Mouse (Mus musculus) stomach, postnatal 0 days (tissue): ENCODE data around the gene Tmprss4. TPM values are rescaled to one million over a fixed set of nuclear protein-coding genes. Genes with fewer than 3 reads are reported as not detected.
A peak's percentile ranks its signal among the peaks of the same experiment; 100 is the strongest.

Source experiments
- ATAC-seq: fragments of 200-750 bp; cut with Nextera tagmentation; 2 replicates; pipeline ENCODE4 v1.8.0; 2017; ENCODE audit not compliant: low FRiP score, low TSS enrichment
- DNase-seq: peaks from one replicate; pipeline ENCODE4 v3.0.0-alpha.2; 2016; ENCODE audit warnings: low spot score
- H3K27ac ChIP-seq: fragments of 300-500 bp; sonication (generic); replicated peaks from 2 replicates; pipeline ENCODE4 v1.5.1; 2014; ENCODE audit warnings: mild to moderate bottlenecking, control low read depth
- H3K27me3 ChIP-seq: fragments of 300-500 bp; sonication (generic); 2 replicates; pipeline ENCODE4 v1.6.1; 2014; ENCODE audit warnings: low read length; ENCODE audit not compliant: control insufficient read depth, insufficient read depth
- H3K36me3 ChIP-seq: fragments of 300-500 bp; sonication (generic); 2 replicates; pipeline ENCODE4 v1.6.1; 2014; ENCODE audit warnings: low read length, mixed read lengths; ENCODE audit not compliant: control insufficient read depth, insufficient read depth
- H3K4me1 ChIP-seq: fragments of 300-500 bp; sonication (generic); replicated peaks from 2 replicates; pipeline ENCODE4 v1.6.1; 2014; ENCODE audit warnings: antibody characterized with exemption; ENCODE audit not compliant: control insufficient read depth, insufficient read depth
- H3K4me2 ChIP-seq: fragments of 300-500 bp; sonication (generic); replicated peaks from 2 replicates; pipeline ENCODE4 v1.6.1; 2014; ENCODE audit warnings: low read depth, mild to moderate bottlenecking, control low read depth, moderate library complexity
- H3K4me3 ChIP-seq: fragments of 300-500 bp; sonication (generic); 2 replicates; pipeline ENCODE4 v1.5.1; 2014; ENCODE audit warnings: low read depth, low read length, control low read depth
- H3K9ac ChIP-seq: fragments of 300-500 bp; sonication (generic); 2 replicates; pipeline ENCODE4 v1.6.1; 2014; ENCODE audit warnings: mild to moderate bottlenecking, low read length, control low read depth, mixed read lengths
- H3K9me3 ChIP-seq: fragments of 300-500 bp; sonication (generic); 2 replicates; pipeline ENCODE4 v1.6.1; 2016; ENCODE audit warnings: low read length; ENCODE audit not compliant: control insufficient read depth
- CTCF ChIP-seq: IDR thresholded peaks from 2 replicates; pipeline ENCODE4 v1.5.1; 2016; ENCODE audit warnings: antibody characterized with exemption, low read depth, mild to moderate bottlenecking, moderate library complexity
- EP300 ChIP-seq: optimal IDR thresholded peaks from 2 replicates; pipeline ENCODE3; 2016; ENCODE audit warnings: antibody characterized with exemption
- WGBS: fragments of 180-500 bp; shearing (Covaris S2); extraction: QIAGEN DNeasy Blood & Tissue Kit; methylation state at CpG from one replicate; pipeline ENCODE4 v1.1.7; 2014; 5-methylcytosine and 5-hydroxymethylcytosine counted together
- polyA plus RNA-seq: library from polyadenylated mRNA; unstranded; fragments of >200 nt; fragmentation: Nextera tagmentation; extraction: Ambion mirVana; gene quantifications from 2 replicates; pipeline ENCODE4 v1.2.1, GENCODE M21; 2015

Gene Tmprss4
- polyA plus RNA-seq, 1 experiment from 2014 or later, result 25.3 TPM

DNA sequence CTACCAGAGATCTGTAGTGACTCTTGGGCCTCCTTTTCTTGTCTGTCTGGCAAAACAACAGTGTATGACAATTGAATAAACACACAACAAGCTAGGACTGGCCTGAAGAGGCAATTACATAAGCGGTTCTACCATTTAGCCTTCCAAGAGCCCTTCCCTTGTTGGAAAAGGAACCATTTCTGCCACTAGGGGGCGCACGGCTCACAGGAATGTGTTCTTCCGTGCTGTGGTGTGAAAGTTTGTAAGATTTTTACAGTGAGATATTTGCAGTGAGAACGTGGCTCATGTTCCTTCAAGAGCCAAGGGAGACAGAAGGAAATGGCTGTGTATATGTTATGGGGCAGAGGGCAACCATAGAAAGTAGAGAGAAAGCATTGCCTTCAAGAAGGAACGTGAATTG, 17.7 kb upstream of the Tmprss4 start:
- ATAC-seq (peak; percentile 70), DNase-seq (peak; percentile 89)
- 7% methylated on average over 6 of the region's 6 CpGs for WGBS
- Histone ChIP-seq H3K4me1 (no peaks in the 10 kb centered on the region), H3K27ac (no peak overlapping the region), H3K4me3 (no peak overlapping the region), H3K9me3 (no peaks in the 10 kb centered on the region), H3K27me3 (no peaks in the 10 kb centered on the region), H3K4me2 (no peak overlapping the region), H3K9ac (no peak overlapping the region), H3K36me3 (no peaks in the 10 kb centered on the region)
- peak; percentile 99 for TF ChIP-seq CTCF
- TF ChIP-seq EP300, result no peak

GRCm38 (mm10) chr9:45219644-45220043, 15.8 kb upstream of the Tmprss4 start:
- ATAC-seq (no peak), DNase-seq (no peak)
- TF ChIP-seq CTCF, result no peak
- TF ChIP-seq EP300, result no peak
- Histone ChIP-seq H3K4me2 (no peak overlapping the region), H3K9me3 (no peaks in the 10 kb centered on the region), H3K36me3 (no peaks in the 10 kb centered on the region), H3K27ac (no peak overlapping the region), H3K4me1 (no peaks in the 10 kb centered on the region), H3K4me3 (no peak overlapping the region), H3K27me3 (no peaks in the 10 kb centered on the region), H3K9ac (no peak overlapping the region)
- 75% methylated on average over 3 of the region's 3 CpGs for WGBS

DNA sequence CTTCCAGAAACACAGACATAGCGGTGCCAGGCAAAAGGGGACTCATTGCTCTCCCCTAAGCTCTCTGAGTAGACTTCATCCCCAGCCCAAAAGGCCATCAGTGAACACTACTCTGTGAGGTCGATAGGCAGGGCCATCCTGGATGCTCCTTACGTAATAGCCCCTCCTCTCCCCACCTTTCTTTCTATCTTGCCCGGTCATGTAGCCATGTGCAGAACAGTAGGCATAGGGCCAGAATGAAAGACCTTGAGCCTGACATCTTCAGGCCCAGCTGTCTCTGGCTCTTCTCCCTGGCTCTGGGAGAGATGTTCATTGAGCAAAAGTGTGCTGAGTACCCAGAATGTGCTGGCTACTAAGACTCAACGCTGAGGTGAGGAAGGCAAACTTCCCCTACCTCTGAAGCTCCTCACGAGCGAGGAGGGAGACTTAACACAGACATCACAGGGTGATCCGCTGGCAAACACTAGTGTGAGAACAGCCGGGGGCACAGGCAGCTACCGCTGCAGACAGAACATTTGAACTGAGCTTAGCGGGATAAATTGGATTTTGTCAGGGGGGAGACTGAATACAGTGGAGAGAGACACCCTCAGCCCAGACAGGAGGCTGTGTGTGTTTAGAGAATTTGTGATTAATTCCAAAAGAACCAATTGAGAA, 11.8 kb upstream of the Tmprss4 start:
- no peaks in the 10 kb centered on the region for H3K36me3 ChIP-seq
- 40% methylated on average over 11 of the region's 11 CpGs for WGBS
- TF ChIP-seq EP300, result no peak
- no peaks in the 10 kb centered on the region for H3K27me3 ChIP-seq
- ATAC-seq (no peak), DNase-seq (no peak)
- H3K27ac ChIP-seq, result no peak overlapping the region
- no peak overlapping the region for H3K9ac ChIP-seq
- no peaks in the 10 kb centered on the region for H3K9me3 ChIP-seq
- no peaks in the 10 kb centered on the region for H3K4me1 ChIP-seq
- no peak overlapping the region for H3K4me3 ChIP-seq
- H3K4me2 ChIP-seq, result no peak overlapping the region

DNA sequence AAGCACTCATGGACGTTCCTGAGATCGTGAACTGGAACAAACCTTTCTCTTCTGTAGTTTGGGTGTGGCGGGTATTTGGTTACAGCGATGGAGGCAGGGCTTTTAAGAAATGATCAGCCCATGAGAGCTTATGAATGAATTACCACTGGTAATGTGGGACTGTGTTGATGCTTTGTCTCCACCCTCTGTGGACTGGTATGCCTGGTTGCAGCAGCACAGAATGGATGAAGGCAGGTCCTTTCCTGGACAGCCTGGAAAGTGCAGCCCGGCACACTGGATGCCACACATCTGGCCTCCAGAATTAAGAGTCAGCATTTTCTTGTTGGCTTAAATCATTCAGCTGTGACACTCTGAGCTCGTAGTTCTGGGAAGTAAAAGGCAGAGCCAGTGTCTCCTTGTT, 8.1 kb upstream of the Tmprss4 start:
- DNase-seq (no peak), ATAC-seq (peak; percentile 51; the same call in 1 of the 2 replicates)
- H3K4me2 ChIP-seq, result no peak overlapping the region
- TF ChIP-seq EP300 (no peak), CTCF (no peak)
- no peak overlapping the region for H3K4me3 ChIP-seq
- H3K27ac ChIP-seq, result no peak overlapping the region
- no peaks in the 10 kb centered on the region for H3K9me3 ChIP-seq
- no peaks in the 10 kb centered on the region for H3K4me1 ChIP-seq
- H3K9ac ChIP-seq, result no peak overlapping the region
- WGBS, result 46% methylated on average over 6 of the region's 6 CpGs
- H3K27me3 ChIP-seq, result no peaks in the 10 kb centered on the region
- H3K36me3 ChIP-seq, result no peaks in the 10 kb centered on the region

DNA sequence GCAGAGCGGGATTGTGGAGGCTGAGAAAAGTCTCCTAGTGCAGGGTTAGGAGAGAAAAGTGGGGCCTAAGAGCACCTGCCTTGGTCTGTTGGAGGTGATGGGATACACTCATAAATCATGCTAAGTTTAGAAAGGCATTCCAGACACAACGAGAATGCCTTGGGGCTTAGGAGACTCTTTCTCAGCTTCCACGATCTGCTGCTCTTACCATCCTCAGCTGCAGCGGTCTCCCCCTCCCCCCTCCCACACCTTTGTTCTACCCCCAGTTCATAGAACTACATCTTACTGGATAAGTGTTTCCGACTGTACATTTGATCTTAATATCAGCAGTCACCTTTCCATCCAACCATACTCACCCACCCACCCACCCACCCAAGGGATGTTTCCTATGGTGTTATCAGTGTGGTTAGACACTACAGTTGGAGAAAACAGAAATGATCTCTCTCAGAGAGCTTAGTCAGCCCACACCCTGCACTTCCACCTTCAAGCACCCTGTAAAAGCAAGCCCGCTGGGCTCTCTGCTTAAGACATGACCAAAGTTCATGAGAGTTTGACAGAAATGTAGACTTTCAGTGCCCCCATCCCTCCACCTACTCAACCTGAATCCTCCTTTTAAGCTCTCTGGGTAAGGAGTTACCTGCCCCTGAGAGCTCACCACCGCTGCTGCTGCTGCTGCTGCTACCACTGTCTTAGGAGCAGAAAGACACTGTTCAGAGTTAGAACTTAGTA, 3.3 kb upstream of the Tmprss4 start:
- Histone ChIP-seq H3K36me3 (no peaks in the 10 kb centered on the region), H3K9me3 (no peaks in the 10 kb centered on the region), H3K4me2 (no peak overlapping the region), H3K4me1 (no peaks in the 10 kb centered on the region), H3K4me3 (no peak overlapping the region), H3K27me3 (no peaks in the 10 kb centered on the region), H3K9ac (no peak overlapping the region), H3K27ac (no peak overlapping the region)
- TF ChIP-seq EP300 (no peak), CTCF (no peak)
- no peak for DNase-seq
- no peak for ATAC-seq
- 63% methylated on average over 7 of the region's 7 CpGs for WGBS

DNA sequence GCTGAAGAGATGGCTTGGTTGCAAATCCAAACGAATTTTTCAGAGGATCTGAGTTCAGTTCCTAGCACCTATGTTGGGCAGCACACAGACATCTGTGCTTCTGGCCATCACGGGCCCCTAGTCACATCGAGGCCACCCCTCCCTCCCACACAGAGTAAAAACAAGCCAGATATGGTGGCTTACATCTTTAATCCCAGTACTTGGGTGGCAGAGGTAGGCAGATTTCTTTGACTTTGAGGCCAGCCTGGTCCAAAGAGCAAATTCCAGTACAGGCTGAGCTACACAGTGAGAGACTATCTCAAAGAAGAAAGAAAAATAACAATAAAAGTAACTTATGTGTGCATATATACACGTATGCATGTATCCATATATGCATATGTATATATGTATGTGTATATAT, 2.2 kb upstream of the Tmprss4 start:
- no peak for ATAC-seq
- H3K36me3 ChIP-seq, result no peaks in the 10 kb centered on the region
- H3K4me1 ChIP-seq, result no peaks in the 10 kb centered on the region
- H3K4me3 ChIP-seq, result no peak overlapping the region
- H3K27ac ChIP-seq, result no peak overlapping the region
- H3K9ac ChIP-seq, result no peak overlapping the region
- no peaks in the 10 kb centered on the region for H3K27me3 ChIP-seq
- H3K9me3 ChIP-seq, result no peaks in the 10 kb centered on the region
- H3K4me2 ChIP-seq, result no peak overlapping the region
- WGBS, result 80% methylated on average over 4 of the region's 4 CpGs
- DNase-seq, result no peak
- TF ChIP-seq EP300, result no peak
- TF ChIP-seq CTCF, result no peak
